Mouse (Mus musculus) adrenal gland, postnatal 25 days (tissue): ENCODE measurements around the gene Mrpl4. TPM values are rescaled to one million over a fixed set of nuclear protein-coding genes. Genes with fewer than 3 reads are reported as not detected.
"Not testable (repeated sequence)": the region's sequence is repeated elsewhere in the genome, so short reads cannot be mapped to it uniquely, and the experiment has no call there.

Experiments used
- DNase-seq: peaks from one replicate; pipeline ENCODE4 v3.0.0; 2021; ENCODE audit warnings: mixed read lengths
- microRNA-seq, 2 experiments: library from miRNA; unstranded; fragments of <30 nt; microRNA quantifications; one replicate each; pipeline ENCODE4 v1.2.0; 2021
- total RNA-seq: library from RNA; stranded (reverse); gene quantifications from 2 replicates; pipeline ENCODE4 v1.2.3, GENCODE M21; 2021

Gene Mrpl4
- total RNA-seq, 1 experiment from 2014 or later: 113 TPM

GRCm38 (mm10) chr9:21041308-21041707, 38.8 kb downstream of the Mrpl4 start:
- DNase-seq: peak; percentile 13

- DNase-seq: no peak
Observed at GRCm38 (mm10) chr9:21043563-21043962, 41.0 kb downstream of the Mrpl4 start.

GRCm38 (mm10) chr9:21044785-21045184, 42.2 kb downstream of the Mrpl4 start:
- DNase-seq: not testable (repeated sequence)

- DNase-seq: no peak
Observed at GRCm38 (mm10) chr9:21045235-21045634, 42.7 kb downstream of the Mrpl4 start.

GRCm38 (mm10) chr9:21051578-21051977, 49.0 kb downstream of the Mrpl4 start:
- no peak for DNase-seq

Small RNA genes within 50 kb of the gene (microRNA-seq; reads per million reads assigned to microRNA genes)
- gene Mir1900: 0 reads per million in 2 experiments

Other genes starting within 250 kb of the Mrpl4 start
- 178 and 222 TPM in 2 replicates for gene Col5a3, start 187.7 kb upstream of the Mrpl4 start, total RNA-seq
- gene Rdh8, start 184.2 kb upstream of the Mrpl4 start, total RNA-seq: not detected in 2 replicates
- 22.5 and 33.4 TPM in 2 replicates for gene A230050P20Rik, start 134.1 kb upstream of the Mrpl4 start, total RNA-seq
- 2.9 and 3.7 TPM in 2 replicates for gene Angptl6, start 123.0 kb upstream of the Mrpl4 start, total RNA-seq
- gene Ppan, start 114.6 kb upstream of the Mrpl4 start, total RNA-seq: 37.2 and 37.3 TPM in 2 replicates
- gene Eif3g, start 104.1 kb upstream of the Mrpl4 start, total RNA-seq: 143 and 150 TPM in 2 replicates
- 61.3 and 68.1 TPM in 2 replicates for gene Dnmt1, start 42.9 kb upstream of the Mrpl4 start, total RNA-seq
- 16.2 and 16.9 TPM in 2 replicates for gene S1pr2, start 26.0 kb upstream of the Mrpl4 start, total RNA-seq
- 6.5 and 8.9 TPM in 2 replicates for gene Icam1, start 13.2 kb downstream of the Mrpl4 start, total RNA-seq
- 1.6 and 1.9 TPM in 2 replicates for gene Icam4, start 26.6 kb downstream of the Mrpl4 start, total RNA-seq
- gene Icam5, start 29.3 kb downstream of the Mrpl4 start, total RNA-seq: 0.43 and 0.49 TPM in 2 replicates
- gene Zglp1, start 64.4 kb downstream of the Mrpl4 start, total RNA-seq: not detected in 2 replicates
- 0.52 TPM in 1 of 2 replicates, not detected in the other for gene Gm49373, start 70.4 kb downstream of the Mrpl4 start, total RNA-seq
- gene Fdx1l, start 70.9 kb downstream of the Mrpl4 start, total RNA-seq: 32.4 and 36.5 TPM in 2 replicates
- 2.5 and 9.4 TPM in 2 replicates for gene Gm38431, start 89.3 kb downstream of the Mrpl4 start, total RNA-seq
- 52.1 and 60.0 TPM in 2 replicates for gene Raver1, start 89.3 kb downstream of the Mrpl4 start, total RNA-seq
- gene Tyk2, start 128.5 kb downstream of the Mrpl4 start, total RNA-seq: 17.7 and 22.4 TPM in 2 replicates
- 190 and 202 TPM in 2 replicates for gene Cdc37, start 147.2 kb downstream of the Mrpl4 start, total RNA-seq
- 12.9 and 13.1 TPM in 2 replicates for gene Pde4a, start 163.0 kb downstream of the Mrpl4 start, total RNA-seq
- gene Keap1, start 236.6 kb downstream of the Mrpl4 start, total RNA-seq: 50.8 and 51.5 TPM in 2 replicates
- 0.88 and 1.3 TPM in 2 replicates for gene S1pr5, start 245.7 kb downstream of the Mrpl4 start, total RNA-seq